Comparison of ENCODE assay signal across 9 mouse cellular contexts in genomic region chr7:66820034-66820433, GRCm38 (mm10). TPM values are rescaled to one million over a fixed set of nuclear protein-coding genes. Genes with fewer than 3 reads are reported as not detected.
DNase-seq lines count a peak whose midpoint lies in the region; ATAC-seq and TF ChIP-seq lines count a peak whose summit lies in the region.
"Had no signal": no experiment of that assay in that cellular context is flagged by ENCODE, and none has a peak within 500 bp of the region (broad histone marks: within the 10 kb centered on the region; RNA-seq: fewer than 3 reads in every experiment).

No protein-coding gene starts in this region.

- H3K4me3 ChIP-seq in G1E (ENCODE audit: low read depth, low read length), result no peak overlapping the region
- no peak overlapping the region for H3K4me3 ChIP-seq in embryonic facial prominence, embryonic 11.5 days (ENCODE audit: low read depth, low read length)
- no peak overlapping the region for H3K4me3 ChIP-seq in stomach, postnatal 0 days (ENCODE audit: low read depth, low read length)
- H3K4me3 ChIP-seq: heart, embryonic 13.5 days had no signal

- no peak overlapping the region for H3K27ac ChIP-seq in embryonic facial prominence, embryonic 11.5 days (replicated peaks; ENCODE audit: low read depth, low read length)
- no peak overlapping the region for H3K27ac ChIP-seq in stomach, postnatal 0 days (replicated peaks)
- H3K27ac ChIP-seq: heart, embryonic 13.5 days had no signal

- peak; percentile 64 for DNase-seq in CD4-positive, CD25-positive, alpha-beta regulatory T cell, adult 2 months (ENCODE audit: low read depth, low spot score)
- DNase-seq in layer of hippocampus, adult 11-12 months (ENCODE audit: low spot score), result peak; percentile 42
- no peak for DNase-seq in layer of hippocampus, adult 9-10 months (ENCODE audit: low spot score)
- peak; percentile 11 for DNase-seq in G1E (ENCODE audit: low spot score)
- peak; percentile 63 for DNase-seq in embryonic facial prominence, embryonic 11.5 days (ENCODE audit: low spot score)
- DNase-seq in layer of hippocampus, postnatal 25 days (ENCODE audit: extremely low spot score in 1 of 2, low spot score in 1 of 2), result peak; percentile 18 to 63
- DNase-seq in stomach, postnatal 0 days (ENCODE audit: low spot score), result peak; percentile 64

- WGBS in embryonic facial prominence, embryonic 11.5 days, result 21% methylated on average over 6 of the region's 6 CpGs
- WGBS in stomach, postnatal 0 days, result 31% methylated on average over 6 of the region's 6 CpGs

- no peak for ATAC-seq in CD4-positive, CD25-positive, alpha-beta regulatory T cell, adult 4 months
- no peak for ATAC-seq in G1E (ENCODE audit: extremely low read depth, insufficient number of reproducible peaks, low FRiP score, poor library complexity, severe bottlenecking)
- ATAC-seq in embryonic facial prominence, embryonic 11.5 days (replicated peaks; ENCODE audit: insufficient number of reproducible peaks, low FRiP score, low TSS enrichment, low read depth), result no peak
- peak; percentile 60; the same call in 1 of the 2 replicates for ATAC-seq in stomach, postnatal 0 days (ENCODE audit: low FRiP score, low TSS enrichment)

- no peaks in the 10 kb centered on the region for H3K36me3 ChIP-seq in G1E (replicated peaks)
- no peaks in the 10 kb centered on the region for H3K36me3 ChIP-seq in embryonic facial prominence, embryonic 11.5 days (replicated peaks; ENCODE audit: control insufficient read depth, insufficient read depth, low read depth, low read length)
- H3K36me3 ChIP-seq in stomach, postnatal 0 days (ENCODE audit: control insufficient read depth, insufficient read depth, low read length), result no peaks in the 10 kb centered on the region
- H3K36me3 ChIP-seq: heart, embryonic 13.5 days had no signal

- no peak for TF ChIP-seq EP300 in stomach, postnatal 0 days (optimal IDR thresholded peaks at IDR 0.05)

- peak; percentile 85 for TF ChIP-seq CTCF in G1E (IDR thresholded peaks at IDR 0.05; ENCODE audit: low read depth, low read length)
- peak; percentile 95 for TF ChIP-seq CTCF in stomach, postnatal 0 days (IDR thresholded peaks at IDR 0.05; ENCODE audit: low read depth)

- H3K4me2 ChIP-seq in embryonic facial prominence, embryonic 11.5 days (ENCODE audit: low read depth, low read length), result no peak overlapping the region
- H3K4me2 ChIP-seq in stomach, postnatal 0 days (replicated peaks; ENCODE audit: low read depth), result no peak overlapping the region
- H3K4me2 ChIP-seq: heart, embryonic 13.5 days had no signal

- H3K9me3 ChIP-seq in G1E (replicated peaks), result no peaks in the 10 kb centered on the region
- no peaks in the 10 kb centered on the region for H3K9me3 ChIP-seq in embryonic facial prominence, embryonic 11.5 days (replicated peaks; ENCODE audit: control insufficient read depth, low read length)
- no peaks in the 10 kb centered on the region for H3K9me3 ChIP-seq in stomach, postnatal 0 days (ENCODE audit: control insufficient read depth, low read length)
- H3K9me3 ChIP-seq: heart, embryonic 13.5 days had no signal

- H3K9ac ChIP-seq in embryonic facial prominence, embryonic 11.5 days (replicated peaks; ENCODE audit: low read length), result no peak overlapping the region
- no peak overlapping the region for H3K9ac ChIP-seq in stomach, postnatal 0 days (ENCODE audit: low read length)
- H3K9ac ChIP-seq: heart, embryonic 13.5 days had no signal

- H3K4me1 ChIP-seq in G1E (ENCODE audit: insufficient read depth, low read depth, low read length), result no peaks in the 10 kb centered on the region
- H3K4me1 ChIP-seq in embryonic facial prominence, embryonic 11.5 days (ENCODE audit: control insufficient read depth, insufficient read depth, low read length), result no peaks in the 10 kb centered on the region
- H3K4me1 ChIP-seq in stomach, postnatal 0 days (replicated peaks; ENCODE audit: control insufficient read depth, insufficient read depth), result no peaks in the 10 kb centered on the region
- H3K4me1 ChIP-seq: heart, embryonic 13.5 days had no signal

- H3K27me3 ChIP-seq in G1E (ENCODE audit: insufficient read depth, low read length), result no peaks in the 10 kb centered on the region
- no peaks in the 10 kb centered on the region for H3K27me3 ChIP-seq in embryonic facial prominence, embryonic 11.5 days (ENCODE audit: control insufficient read depth, insufficient read depth, low read length)
- H3K27me3 ChIP-seq in stomach, postnatal 0 days (ENCODE audit: control insufficient read depth, insufficient read depth, low read length), result no peaks in the 10 kb centered on the region
- H3K27me3 ChIP-seq: heart, embryonic 13.5 days had no signal

RNA-seq across cellular contexts. Expression of gene Adamts17, which starts 19.5 kb away (rescaled TPM):
- under 1 TPM; 0.43 to 0.54 TPM for polyA plus RNA-seq in CD4-positive, CD25-positive, alpha-beta regulatory T cell, adult 4 months (2017; shearing (Covaris generic))
- not detected in 2 replicates for total RNA-seq in G1E (2014; fragmentation: Nextera tagmentation)
- total RNA-seq in G1E (2017), result under 0.01 and 0.17 TPM in 2 replicates
- not detected in 2 replicates for polyA plus RNA-seq in G1E (2012)
- 3.0 and 3.2 TPM in 2 replicates for polyA plus RNA-seq in embryonic facial prominence, embryonic 11.5 days (2014; fragmentation: Nextera tagmentation; extraction: Ambion mirVana)
- total RNA-seq in layer of hippocampus, postnatal 25 days (2021), result 10 to 100 TPM; 20.7 to 29.2 TPM
- 2.4 TPM in 2 replicates for polyA plus RNA-seq in stomach, postnatal 0 days (2015; fragmentation: Nextera tagmentation; extraction: Ambion mirVana)
